Mouse (Mus musculus) heart, postnatal 36 days (tissue): ENCODE data around the gene Megf11. TPM values are rescaled to one million over a fixed set of nuclear protein-coding genes. Genes with fewer than 3 reads are reported as not detected.

ENCODE experiments used
- DNase-seq, 2 experiments: peaks; one replicate each; pipeline ENCODE4 v3.0.0; 2021 to 2022
- intact Hi-C: fragments of 180-260 bp; cut with DNase I; formaldehyde crosslinking; loops from one replicate; pipeline ENCODE4 v1.15.1; 2025
- total RNA-seq, 2 experiments: library from RNA; stranded (reverse); gene quantifications; 2 replicates each; pipeline ENCODE4 v1.2.3; 2021

The Megf11 gene
- 1 to 10 TPM; 1.6 to 4.6 TPM for total RNA-seq

- peak; percentile 16 to 22 for DNase-seq
- intact Hi-C loops: no loop called here
Observed at GRCm38 (mm10) chr9:64385511-64386465, at the start of gene Megf11. Megf11 (plus strand) TSS chr9:64385626.

DNA sequence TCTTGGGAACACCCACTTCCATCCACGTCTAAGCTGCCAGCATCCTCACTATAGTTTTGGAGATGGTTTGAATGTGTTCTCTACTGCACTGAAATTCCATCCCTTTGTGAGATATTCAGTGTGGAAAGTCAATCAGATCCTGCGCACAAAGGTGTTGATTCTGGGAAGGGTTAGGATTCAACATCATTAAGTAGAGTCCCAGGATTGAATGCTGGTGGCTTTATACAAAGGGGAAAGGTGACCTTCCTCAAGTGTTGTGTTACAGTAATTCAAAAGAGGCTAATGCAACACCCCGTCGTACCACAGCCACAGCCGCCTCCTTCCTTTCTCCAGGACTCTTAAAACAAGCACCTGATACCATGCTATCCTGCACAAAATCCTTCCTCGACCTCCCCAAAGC is 49.6 kb upstream of the Megf11 start:
- intact Hi-C loops: no loop called here

GRCm38 (mm10) chr9:64339361-64339760 is 46.1 kb upstream of the Megf11 start:
- no peak for DNase-seq
- intact Hi-C loops: no loop called here

More for the DNA sequence above, 49.6 kb upstream of the Megf11 start:
- no peak for DNase-seq

- intact Hi-C loops: loop anchor here (2.0 to 10.0 kb wide), 3 partner anchors 58 to 620 kb away; partner anchors contain the start of genes Ints14, Rab11a and Tipin
- peak; percentile 76 to 89 for DNase-seq
Observed at GRCm38 (mm10) chr9:64340351-64341253, 44.8 kb upstream of the Megf11 start.

GRCm38 (mm10) chr9:64341254-64341566 is 44.2 kb upstream of the Megf11 start, which contains the start of gene Dis3l:
Dis3l (minus strand) TSS chr9:64341288.
- intact Hi-C loops: loop anchor here (2.0 to 10.0 kb wide), 3 partner anchors 59 to 620 kb away; partner anchors contain the start of genes Ints14, Rab11a and Tipin
- no peak for DNase-seq

DNA sequence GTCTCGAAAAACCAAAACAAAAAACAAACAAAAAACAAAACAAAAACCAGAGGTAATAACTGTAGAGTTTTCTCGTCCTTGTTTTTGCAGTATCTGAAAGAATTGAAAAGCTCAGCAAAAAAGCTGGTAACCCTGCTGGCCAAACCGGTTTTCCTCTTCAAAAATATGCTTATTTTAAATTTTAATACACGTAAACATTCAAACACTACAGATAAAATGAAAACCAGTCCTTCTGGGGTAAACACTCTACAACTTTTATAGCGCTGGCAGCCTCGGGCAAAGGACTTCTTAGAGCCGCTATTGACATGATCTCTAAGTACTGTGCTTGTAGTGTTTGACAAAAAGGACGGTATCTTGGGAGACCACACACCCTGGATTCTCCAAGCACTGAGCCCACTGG is 43.8 kb upstream of the Megf11 start:
- no peak for DNase-seq
- intact Hi-C loops: loop anchor here (2.0 to 10.0 kb wide), 3 partner anchors 59 to 619 kb away; partner anchors contain the start of genes Ints14, Rab11a and Tipin

DNA sequence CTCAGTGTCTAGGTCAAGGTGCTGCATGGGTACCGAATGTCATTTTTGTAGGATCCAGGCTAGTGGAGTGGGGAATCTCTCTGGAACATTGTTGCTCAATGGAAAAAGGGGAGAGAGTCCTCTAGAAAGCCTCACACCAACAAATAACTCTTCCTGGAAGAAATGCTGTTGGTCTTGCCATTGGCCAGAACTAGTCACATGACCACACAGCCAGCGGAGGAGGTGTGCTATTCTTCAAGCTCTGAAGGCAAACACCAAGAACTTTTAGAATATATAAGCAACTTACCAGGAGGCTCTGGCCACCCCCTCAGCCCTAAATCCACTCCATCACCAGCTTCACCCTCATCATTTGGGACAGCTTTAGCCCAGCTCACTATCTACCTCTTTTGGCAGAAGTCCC is 41.8 kb upstream of the Megf11 start:
- intact Hi-C loops: loop anchor here (5.0 to 10.0 kb wide), 2 partner anchors 61 to 391 kb away; partner anchors contain the start of genes Rab11a and Tipin
- no peak for DNase-seq

GRCm38 (mm10) chr9:64345931-64346330 is 39.5 kb upstream of the Megf11 start:
- intact Hi-C loops: loop anchor here (2.0 to 10.0 kb wide), 3 partner anchors 293 to 389 kb away; partner anchors contain the start of gene Rab11a
- DNase-seq: no peak

GRCm38 (mm10) chr9:64347377-64347776 is 38.0 kb upstream of the Megf11 start:
- intact Hi-C loops: loop anchor here (2.0 to 10.0 kb wide), 3 partner anchors 291 to 387 kb away; partner anchors contain the start of gene Rab11a
- DNase-seq: no peak

DNA sequence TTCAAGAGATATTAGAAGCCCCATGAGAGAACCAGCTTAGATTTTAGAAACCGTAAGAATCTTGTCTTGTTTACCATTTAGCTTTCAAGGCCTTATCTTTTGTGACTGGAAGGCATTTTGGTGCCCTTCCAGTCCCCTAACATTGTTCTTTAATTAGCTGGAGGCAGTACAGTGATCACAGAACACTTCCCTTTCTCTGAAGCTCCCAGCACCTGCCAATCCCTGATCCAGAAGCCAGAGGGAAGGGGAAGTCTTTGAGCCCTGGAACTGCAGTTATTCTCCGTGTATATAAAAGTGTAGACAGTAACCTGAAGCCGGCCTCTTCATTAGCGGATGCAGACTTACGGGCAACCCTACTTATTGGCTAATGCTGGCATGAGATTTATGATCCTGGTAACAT is 35.9 kb upstream of the Megf11 start:
- intact Hi-C loops: loop anchor here (10.0 kb wide), 1 partner anchor 385 kb away; the partner anchor contains the start of gene Rab11a
- peak in 1 of 2 experiments; percentile 5 for DNase-seq

GRCm38 (mm10) chr9:64351191-64351590 is 34.2 kb upstream of the Megf11 start:
- intact Hi-C loops: no loop called here
- DNase-seq: no peak

- DNase-seq: no peak
- intact Hi-C loops: no loop called here
Observed at GRCm38 (mm10) chr9:64355627-64356026, 29.8 kb upstream of the Megf11 start.

GRCm38 (mm10) chr9:64361231-64361950 is 24.0 kb upstream of the Megf11 start:
- DNase-seq: no peak
- intact Hi-C loops: no loop called here

DNA sequence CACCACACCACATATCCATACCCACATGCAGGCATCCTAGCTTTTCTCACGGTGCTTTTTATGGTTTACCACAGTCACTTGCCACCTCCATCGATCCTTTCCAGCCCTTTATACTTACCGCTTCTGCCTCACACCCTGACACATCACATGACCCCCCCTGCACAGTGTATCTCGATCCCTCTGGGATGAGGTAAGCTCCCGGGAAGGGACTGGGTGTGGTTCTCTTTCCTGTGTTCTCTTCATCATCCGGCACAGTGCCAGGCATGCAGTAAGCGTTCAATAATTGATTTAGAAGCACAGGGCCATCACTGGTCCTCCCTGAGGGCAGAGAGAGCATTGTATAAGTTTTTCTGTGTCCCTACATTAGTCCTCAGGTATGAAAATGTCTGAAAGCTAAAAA is 15.6 kb upstream of the Megf11 start:
- intact Hi-C loops: no loop called here
- no peak for DNase-seq

DNA sequence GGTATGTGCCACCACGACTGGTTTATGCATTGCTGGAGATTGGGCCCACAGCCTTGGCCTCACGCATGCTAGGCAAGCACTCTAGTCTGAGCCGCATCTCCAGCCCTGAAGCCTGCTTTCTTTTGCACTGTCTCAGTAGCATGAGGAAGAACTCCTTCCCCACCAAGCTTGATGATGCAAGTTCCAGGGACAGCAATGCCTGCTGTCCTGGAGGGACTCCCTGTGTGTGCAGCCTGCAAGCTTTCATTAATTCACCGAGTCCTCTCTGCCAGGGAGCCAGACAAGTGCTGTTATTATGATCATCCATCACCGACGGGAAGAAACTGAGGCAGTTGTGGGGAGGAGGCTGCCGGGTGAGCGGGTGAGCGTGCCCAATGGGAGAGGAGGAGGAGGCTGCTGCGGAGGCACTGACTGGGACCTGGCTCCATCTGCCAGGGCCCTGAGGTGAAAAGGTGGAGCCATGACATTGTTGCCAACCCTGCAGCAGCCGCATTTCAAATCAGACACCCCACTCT is 14.1 kb upstream of the Megf11 start:
- intact Hi-C loops: no loop called here
- DNase-seq: no peak

GRCm38 (mm10) chr9:64376380-64376779 is 9.0 kb upstream of the Megf11 start:
- intact Hi-C loops: no loop called here
- no peak for DNase-seq

- intact Hi-C loops: no loop called here
Observed at GRCm38 (mm10) chr9:64383021-64383788, 2.2 kb upstream of the Megf11 start.

GRCm38 (mm10) chr9:64386466-64387211 is 1.2 kb downstream of the Megf11 start:
- intact Hi-C loops: no loop called here
- DNase-seq: no peak

More at GRCm38 (mm10) chr9:64383021-64383788, 2.2 kb upstream of the Megf11 start:
- DNase-seq: no peak
